Mouse (Mus musculus): Measurements from ENCODE around the gene Hivep2. TPM values are rescaled to one million over a fixed set of nuclear protein-coding genes. Genes with fewer than 3 reads are reported as not detected.

The Hivep2 gene
- total and polyA plus RNA-seq, 3 experiments = 0.16 TPM; not detected in 2

GRCm38 (mm10) chr10:14032532-14032931 lies 66.7 kb downstream of the Hivep2 start:
- H3K9me3 ChIP-seq (replicated peaks) = no peaks in the 10 kb centered on the region
- no peak for ATAC-seq (ENCODE audit: extremely low read depth, insufficient number of reproducible peaks, low FRiP score, poor library complexity, severe bottlenecking)
- H3K36me3 ChIP-seq (replicated peaks) = no peaks in the 10 kb centered on the region
- TF ChIP-seq POLR2AphosphoS5 (IDR thresholded peaks at IDR 0.05; ENCODE audit: insufficient replicate concordance, low read depth, low read length) (no peak), CTCF (IDR thresholded peaks at IDR 0.05; ENCODE audit: low read depth, low read length) (no peak), TAL1 (conservative IDR thresholded peaks at IDR 0.05; ENCODE audit: low read depth, low read length) (no peak), GATA2 (IDR thresholded peaks at IDR 0.05; ENCODE audit: borderline replicate concordance, low read depth, low read length) (no peak), GATA1 (IDR thresholded peaks at IDR 0.05; ENCODE audit: borderline replicate concordance, low read length) (no peak)
- H3K4me3 ChIP-seq (ENCODE audit: low read depth, low read length) = no peak overlapping the region
- no peaks in the 10 kb centered on the region for H3K4me1 ChIP-seq (ENCODE audit: insufficient read depth, low read depth, low read length)
- DNase-seq (ENCODE audit: low spot score) = no peak
- no peaks in the 10 kb centered on the region for H3K27me3 ChIP-seq (ENCODE audit: insufficient read depth, low read length)

GRCm38 (mm10) chr10:14034046-14034445 lies 68.2 kb downstream of the Hivep2 start:
- ATAC-seq (ENCODE audit: extremely low read depth, insufficient number of reproducible peaks, low FRiP score, poor library complexity, severe bottlenecking) = no peak

GRCm38 (mm10) chr10:14034790-14035189 lies 68.9 kb downstream of the Hivep2 start:
- DNase-seq (ENCODE audit: low spot score) (no peak), ATAC-seq (ENCODE audit: extremely low read depth, insufficient number of reproducible peaks, low FRiP score, poor library complexity, severe bottlenecking) (no peak)
- Histone ChIP-seq H3K4me1 (ENCODE audit: insufficient read depth, low read depth, low read length) (no peaks in the 10 kb centered on the region), H3K36me3 (replicated peaks) (no peaks in the 10 kb centered on the region), H3K27me3 (ENCODE audit: insufficient read depth, low read length) (no peaks in the 10 kb centered on the region), H3K9me3 (replicated peaks) (no peaks in the 10 kb centered on the region), H3K4me3 (ENCODE audit: low read depth, low read length) (no peak overlapping the region)
- no peak for TF ChIP-seq CTCF (IDR thresholded peaks at IDR 0.05; ENCODE audit: low read depth, low read length)
- no peak for TF ChIP-seq GATA1 (IDR thresholded peaks at IDR 0.05; ENCODE audit: borderline replicate concordance, low read length)
- TF ChIP-seq POLR2AphosphoS5 (IDR thresholded peaks at IDR 0.05; ENCODE audit: insufficient replicate concordance, low read depth, low read length) = no peak
- TF ChIP-seq TAL1 (conservative IDR thresholded peaks at IDR 0.05; ENCODE audit: low read depth, low read length) = no peak
- no peak for TF ChIP-seq GATA2 (IDR thresholded peaks at IDR 0.05; ENCODE audit: borderline replicate concordance, low read depth, low read length)

More at GRCm38 (mm10) chr10:14034046-14034445, 68.2 kb downstream of the Hivep2 start:
- TF ChIP-seq POLR2AphosphoS5 (IDR thresholded peaks at IDR 0.05; ENCODE audit: insufficient replicate concordance, low read depth, low read length) = no peak
- Histone ChIP-seq H3K4me1 (ENCODE audit: insufficient read depth, low read depth, low read length) (no peaks in the 10 kb centered on the region), H3K4me3 (ENCODE audit: low read depth, low read length) (no peak overlapping the region), H3K9me3 (replicated peaks) (no peaks in the 10 kb centered on the region), H3K36me3 (replicated peaks) (no peaks in the 10 kb centered on the region), H3K27me3 (ENCODE audit: insufficient read depth, low read length) (no peaks in the 10 kb centered on the region)
- DNase-seq (ENCODE audit: low spot score) = no peak

GRCm38 (mm10) chr10:14035607-14036006 lies 69.7 kb downstream of the Hivep2 start:
- TF ChIP-seq TAL1 (conservative IDR thresholded peaks at IDR 0.05; ENCODE audit: low read depth, low read length) (no peak), CTCF (IDR thresholded peaks at IDR 0.05; ENCODE audit: low read depth, low read length) (no peak), POLR2AphosphoS5 (IDR thresholded peaks at IDR 0.05; ENCODE audit: insufficient replicate concordance, low read depth, low read length) (no peak), GATA2 (IDR thresholded peaks at IDR 0.05; ENCODE audit: borderline replicate concordance, low read depth, low read length) (no peak), GATA1 (IDR thresholded peaks at IDR 0.05; ENCODE audit: borderline replicate concordance, low read length) (no peak)
- Histone ChIP-seq H3K9me3 (replicated peaks) (no peaks in the 10 kb centered on the region), H3K4me1 (ENCODE audit: insufficient read depth, low read depth, low read length) (no peaks in the 10 kb centered on the region), H3K4me3 (ENCODE audit: low read depth, low read length) (no peak overlapping the region), H3K36me3 (replicated peaks) (no peaks in the 10 kb centered on the region), H3K27me3 (ENCODE audit: insufficient read depth, low read length) (no peaks in the 10 kb centered on the region)
- DNase-seq (ENCODE audit: low spot score) (no peak), ATAC-seq (ENCODE audit: extremely low read depth, insufficient number of reproducible peaks, low FRiP score, poor library complexity, severe bottlenecking) (no peak)

GRCm38 (mm10) chr10:14036472-14036871 lies 70.6 kb downstream of the Hivep2 start:
- DNase-seq (ENCODE audit: low spot score) (no peak), ATAC-seq (ENCODE audit: extremely low read depth, insufficient number of reproducible peaks, low FRiP score, poor library complexity, severe bottlenecking) (no peak)
- Histone ChIP-seq H3K4me1 (ENCODE audit: insufficient read depth, low read depth, low read length) (no peaks in the 10 kb centered on the region), H3K36me3 (replicated peaks) (no peaks in the 10 kb centered on the region), H3K9me3 (replicated peaks) (no peaks in the 10 kb centered on the region), H3K4me3 (ENCODE audit: low read depth, low read length) (no peak overlapping the region), H3K27me3 (ENCODE audit: insufficient read depth, low read length) (no peaks in the 10 kb centered on the region)
- TF ChIP-seq GATA1 (IDR thresholded peaks at IDR 0.05; ENCODE audit: borderline replicate concordance, low read length) (no peak), CTCF (IDR thresholded peaks at IDR 0.05; ENCODE audit: low read depth, low read length) (no peak), POLR2AphosphoS5 (IDR thresholded peaks at IDR 0.05; ENCODE audit: insufficient replicate concordance, low read depth, low read length) (no peak), TAL1 (conservative IDR thresholded peaks at IDR 0.05; ENCODE audit: low read depth, low read length) (no peak), GATA2 (IDR thresholded peaks at IDR 0.05; ENCODE audit: borderline replicate concordance, low read depth, low read length) (no peak)

GRCm38 (mm10) chr10:14037977-14038489 lies 72.2 kb downstream of the Hivep2 start:
- no peaks in the 10 kb centered on the region for H3K9me3 ChIP-seq (replicated peaks)
- ATAC-seq (ENCODE audit: extremely low read depth, insufficient number of reproducible peaks, low FRiP score, poor library complexity, severe bottlenecking) (no peak), DNase-seq (ENCODE audit: low spot score) (no peak)
- H3K36me3 ChIP-seq (replicated peaks) = no peaks in the 10 kb centered on the region
- TF ChIP-seq TAL1 (conservative IDR thresholded peaks at IDR 0.05; ENCODE audit: low read depth, low read length) = no peak
- no peak for TF ChIP-seq GATA1 (IDR thresholded peaks at IDR 0.05; ENCODE audit: borderline replicate concordance, low read length)
- no peak for TF ChIP-seq POLR2AphosphoS5 (IDR thresholded peaks at IDR 0.05; ENCODE audit: insufficient replicate concordance, low read depth, low read length)
- TF ChIP-seq GATA2 (IDR thresholded peaks at IDR 0.05; ENCODE audit: borderline replicate concordance, low read depth, low read length) = no peak
- TF ChIP-seq CTCF (IDR thresholded peaks at IDR 0.05; ENCODE audit: low read depth, low read length) = no peak
- H3K4me3 ChIP-seq (ENCODE audit: low read depth, low read length) = no peak overlapping the region
- H3K27me3 ChIP-seq (ENCODE audit: insufficient read depth, low read length) = no peaks in the 10 kb centered on the region
- no peaks in the 10 kb centered on the region for H3K4me1 ChIP-seq (ENCODE audit: insufficient read depth, low read depth, low read length)
